Mouse (Mus musculus): Measurements from ENCODE around the gene Rps6kb2.

GRCm38 (mm10) chr19:4169378-4169784, 6.2 kb upstream of the Rps6kb2 start:
- TF ChIP-seq EP300 (IDR thresholded peaks at IDR 0.05; ENCODE audit: low read depth) = peak; percentile 65; the same call in 1 of the 2 replicates
- TF ChIP-seq CTCF (IDR thresholded peaks at IDR 0.05; ENCODE audit: low read depth) = peak; percentile 95
